Mouse (Mus musculus): ENCODE results near the gene Tmem170.
"Not testable (repeated sequence)": the region's sequence is repeated elsewhere in the genome, so short reads cannot be mapped to it uniquely, and the experiment has no call there.

Gene Tmem170

GRCm38 (mm10) chr8:111871278-111871677, 5.3 kb downstream of the Tmem170 start:
- DNase-seq: no peak

GRCm38 (mm10) chr8:111870379-111870778, 6.2 kb downstream of the Tmem170 start:
- no peak for DNase-seq

GRCm38 (mm10) chr8:111868664-111869063, 7.9 kb downstream of the Tmem170 start:
- DNase-seq: no peak

GRCm38 (mm10) chr8:111865857-111866256, 10.7 kb downstream of the Tmem170 start:
- no peak for DNase-seq

- DNase-seq: no peak
These were observed 11.3 kb downstream of the Tmem170 start for GRCm38 (mm10) chr8:111865130-111865852.

- no peak for DNase-seq
These were observed 11.9 kb downstream of the Tmem170 start for GRCm38 (mm10) chr8:111864648-111865047.

- DNase-seq: no peak
These were observed 13.3 kb downstream of the Tmem170 start for GRCm38 (mm10) chr8:111863280-111863679.

GRCm38 (mm10) chr8:111855977-111856376, 20.6 kb downstream of the Tmem170 start:
- DNase-seq: no peak

- peak; percentile 98 for DNase-seq
These were observed 22.6 kb downstream of the Tmem170 start, which contains the start of gene Cfdp1 for GRCm38 (mm10) chr8:111853861-111854501. Gene Cfdp1, minus strand, starts transcription at chr8:111854291.

- DNase-seq: not testable (repeated sequence)
These were observed 23.3 kb downstream of the Tmem170 start for GRCm38 (mm10) chr8:111853219-111853618.

- DNase-seq: no peak
These were observed 29.8 kb downstream of the Tmem170 start for GRCm38 (mm10) chr8:111846746-111847145.

GRCm38 (mm10) chr8:111835540-111835939, 41.0 kb downstream of the Tmem170 start:
- no peak for DNase-seq

- DNase-seq: no peak
These were observed 42.5 kb downstream of the Tmem170 start for GRCm38 (mm10) chr8:111834011-111834410.

GRCm38 (mm10) chr8:111832983-111833382, 43.6 kb downstream of the Tmem170 start:
- DNase-seq: no peak

- no peak for DNase-seq
These were observed 44.6 kb downstream of the Tmem170 start for GRCm38 (mm10) chr8:111831996-111832395.

- DNase-seq: no peak
These were observed 48.0 kb downstream of the Tmem170 start for GRCm38 (mm10) chr8:111828595-111828994.

GRCm38 (mm10) chr8:111825219-111825618, 51.3 kb downstream of the Tmem170 start:
- DNase-seq: peak; percentile 37

- no peak for DNase-seq
These were observed 52.2 kb downstream of the Tmem170 start for GRCm38 (mm10) chr8:111824334-111824733.

GRCm38 (mm10) chr8:111821199-111821598, 55.4 kb downstream of the Tmem170 start:
- no peak for DNase-seq

- DNase-seq: peak; percentile 36
These were observed 55.9 kb downstream of the Tmem170 start for GRCm38 (mm10) chr8:111820691-111821090.

- peak; percentile 43 for DNase-seq
These were observed 56.5 kb downstream of the Tmem170 start for GRCm38 (mm10) chr8:111820018-111820417.

- DNase-seq: no peak
These were observed 58.0 kb downstream of the Tmem170 start for GRCm38 (mm10) chr8:111818556-111818955.

GRCm38 (mm10) chr8:111815078-111815477, 61.5 kb downstream of the Tmem170 start:
- DNase-seq: no peak

- DNase-seq: no peak
These were observed 62.7 kb downstream of the Tmem170 start for GRCm38 (mm10) chr8:111813818-111814217.
